Mouse (Mus musculus) myocyte (in vitro differentiated cells): ENCODE measurements around the gene Nfkb1.

Source experiments
- CEBPB ChIP-seq: IDR thresholded peaks from 2 replicates; pipeline ENCODE4 v1.6.1; 2011; ENCODE audit warnings: mild to moderate bottlenecking, moderate library complexity; ENCODE audit not compliant: poor library complexity, insufficient read depth, severe bottlenecking
- E2F4 ChIP-seq: IDR thresholded peaks from one replicate; pipeline ENCODE4 v1.6.1; 2011; ENCODE audit warnings: mild to moderate bottlenecking, control low read depth, moderate library complexity; ENCODE audit not compliant: insufficient read depth
- MAX ChIP-seq: IDR thresholded peaks from one replicate; pipeline ENCODE4 v1.6.1; 2011; ENCODE audit warnings: low read depth, mild to moderate bottlenecking, control low read depth
- MYOD1 ChIP-seq, 3 experiments: IDR thresholded peaks; one replicate each; pipeline ENCODE4 v1.6.1; 2011; ENCODE audit warnings: control low read depth in 2 of 3, low read depth in 2 of 3, mild to moderate bottlenecking in 2 of 3, moderate library complexity in 1 of 3; ENCODE audit not compliant: insufficient read length in 2 of 3, control insufficient read depth in 1 of 3
- POLR2A ChIP-seq: IDR thresholded peaks from one replicate; pipeline ENCODE4 v1.6.1; 2011; ENCODE audit warnings: low read depth, mild to moderate bottlenecking, control low read depth, moderate library complexity; ENCODE audit not compliant: insufficient read length
- POLR2AphosphoS2 ChIP-seq: IDR thresholded peaks from one replicate; pipeline ENCODE4 v1.6.1; 2011; ENCODE audit warnings: low read depth, control low read depth; ENCODE audit not compliant: insufficient read length
- TCF12 ChIP-seq: IDR thresholded peaks from one replicate; pipeline ENCODE4 v1.6.1; 2011; ENCODE audit warnings: mild to moderate bottlenecking, control low read depth; ENCODE audit not compliant: poor library complexity, insufficient read depth, severe bottlenecking
- USF1 ChIP-seq: IDR thresholded peaks from one replicate; pipeline ENCODE4 v1.6.1; 2011; ENCODE audit warnings: low read depth, mild to moderate bottlenecking, control low read depth, moderate library complexity

GRCm38 (mm10) chr3:135672135-135672534 is 19.2 kb downstream of the Nfkb1 start:
- TF ChIP-seq MAX (no peak), E2F4 (no peak), MYOD1 (IDR thresholded peaks at IDR 0.05; ENCODE audit: control insufficient read depth in 1 of 3, insufficient read length in 2 of 3, low read depth in 2 of 3) (no peak), POLR2A (no peak), TCF12 (no peak), CEBPB (no peak), POLR2AphosphoS2 (no peak), USF1 (no peak)
